Mouse (Mus musculus): ENCODE measurements around the gene Msi1.
A peak's percentile ranks its signal among the peaks of the same experiment; 100 is the strongest.

Gene Msi1

DNA sequence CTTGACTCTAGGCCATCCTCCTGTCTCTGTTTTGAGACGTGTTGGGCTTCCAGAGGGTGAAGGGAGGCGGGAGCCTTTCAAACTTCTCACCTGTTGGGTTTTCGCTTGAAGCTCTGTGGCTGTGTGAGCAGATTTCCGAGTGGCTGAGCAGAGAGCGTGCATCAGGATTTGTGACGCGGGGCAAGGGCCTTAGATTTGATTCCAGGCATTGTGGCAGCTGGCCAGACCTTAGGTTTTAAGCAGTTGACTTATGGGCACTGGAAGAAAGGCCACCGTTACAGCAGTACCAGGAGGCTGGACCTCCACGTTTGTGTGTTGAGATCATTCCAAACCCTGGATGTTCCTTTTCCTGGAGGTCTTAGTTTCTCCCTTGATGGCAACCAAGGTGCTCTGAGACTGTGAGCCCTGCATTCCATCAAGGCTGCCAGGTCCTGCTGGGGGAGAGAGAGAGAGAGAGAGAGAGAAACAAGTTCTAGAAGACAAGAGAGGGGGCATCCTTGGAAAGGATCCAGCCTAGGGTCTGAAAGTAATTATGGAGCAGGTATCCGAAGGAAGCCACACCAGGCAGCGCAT, 5.0 kb downstream of the Msi1 start:
- no peak for DNase-seq (ENCODE audit: low read depth)

- DNase-seq (ENCODE audit: low read depth) = no peak
Observed at GRCm38 (mm10) chr5:115434853-115435754, 5.7 kb downstream of the Msi1 start.

- no peak for DNase-seq (ENCODE audit: low read depth)
Observed at GRCm38 (mm10) chr5:115435755-115436379, 6.5 kb downstream of the Msi1 start.

GRCm38 (mm10) chr5:115436421-115437124, 7.2 kb downstream of the Msi1 start:
- no peak for DNase-seq (ENCODE audit: low read depth)

DNA sequence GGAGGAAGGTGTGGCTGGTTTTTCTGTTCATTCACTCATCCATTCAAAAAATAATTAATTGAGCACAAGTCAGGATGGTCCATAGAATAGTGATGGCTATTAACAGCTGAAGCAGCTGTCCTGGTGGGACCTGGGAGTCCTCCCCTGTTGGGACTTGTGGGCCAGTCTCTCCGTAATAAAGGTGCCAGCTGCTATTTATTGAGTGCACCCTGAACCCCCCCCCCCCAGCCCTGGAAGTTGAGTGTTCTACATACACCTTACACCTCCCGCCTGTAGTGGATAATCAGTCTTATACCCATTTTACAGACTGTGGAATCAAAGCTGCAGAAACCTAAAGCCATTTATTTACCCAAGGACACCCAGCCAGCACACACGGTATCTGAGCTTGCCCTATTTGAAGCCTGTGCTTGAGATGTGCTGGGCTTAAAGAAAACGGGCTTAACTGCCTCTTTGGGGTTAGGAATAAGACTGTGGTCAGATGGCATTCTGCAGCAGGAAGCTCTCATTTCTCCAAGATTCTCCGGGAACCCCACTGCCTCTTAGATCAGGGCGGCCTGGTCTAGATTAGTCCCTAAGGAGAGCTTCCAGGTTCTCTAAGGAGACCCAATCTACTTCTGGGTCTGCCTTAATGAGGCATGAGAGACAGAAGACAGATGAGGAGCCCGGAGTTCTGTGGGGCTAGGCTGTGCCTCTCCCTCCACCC, 8.0 kb downstream of the Msi1 start:
- DNase-seq (ENCODE audit: low read depth) = no peak

- no peak for DNase-seq (ENCODE audit: low read depth)
Observed at GRCm38 (mm10) chr5:115437945-115438315, 8.5 kb downstream of the Msi1 start.

DNA sequence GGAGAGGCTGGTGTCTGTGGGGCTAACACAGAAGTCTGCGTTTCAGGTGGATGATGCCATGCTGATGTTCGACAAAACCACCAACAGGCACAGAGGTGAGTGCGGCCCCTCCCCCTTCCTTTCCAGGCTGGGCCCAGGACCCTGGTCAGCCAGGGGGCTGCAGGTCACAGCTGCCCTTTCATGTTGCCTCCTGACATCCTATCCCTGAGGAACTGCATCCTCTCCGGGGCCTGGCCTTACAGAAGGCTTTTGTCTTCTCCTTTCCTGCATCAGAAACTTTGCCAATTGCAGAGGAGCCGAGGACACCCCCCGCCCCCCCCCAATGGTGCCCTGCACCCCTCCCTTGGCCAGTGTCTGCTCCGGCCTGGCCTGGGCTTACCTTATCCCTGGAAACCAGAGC, 9.3 kb downstream of the Msi1 start:
- no peak for DNase-seq (ENCODE audit: low read depth)

- peak; percentile 78 for DNase-seq (ENCODE audit: low read depth)
Observed at GRCm38 (mm10) chr5:115441205-115441849, 11.9 kb downstream of the Msi1 start.

DNA sequence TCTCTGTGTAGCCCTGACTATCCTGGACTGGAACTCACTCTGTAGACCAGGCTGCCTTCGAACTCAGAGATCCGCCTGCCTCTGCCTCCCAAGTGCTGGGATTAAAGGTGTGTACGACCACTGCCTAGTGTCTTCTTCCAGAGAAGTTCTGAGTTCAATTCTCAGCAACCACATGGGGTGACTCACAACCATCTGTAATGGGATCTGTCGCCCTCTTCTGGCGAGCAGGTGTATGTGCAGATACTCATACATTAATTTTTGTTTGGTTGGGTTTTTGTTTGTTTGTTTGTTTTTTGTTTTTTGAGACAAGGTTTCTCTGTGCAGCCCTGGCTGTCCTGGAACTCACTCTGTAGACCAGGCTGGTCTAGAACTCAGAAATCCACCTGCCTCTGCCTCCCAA, 13.3 kb downstream of the Msi1 start:
- peak; percentile 57 for DNase-seq (ENCODE audit: low read depth)

DNA sequence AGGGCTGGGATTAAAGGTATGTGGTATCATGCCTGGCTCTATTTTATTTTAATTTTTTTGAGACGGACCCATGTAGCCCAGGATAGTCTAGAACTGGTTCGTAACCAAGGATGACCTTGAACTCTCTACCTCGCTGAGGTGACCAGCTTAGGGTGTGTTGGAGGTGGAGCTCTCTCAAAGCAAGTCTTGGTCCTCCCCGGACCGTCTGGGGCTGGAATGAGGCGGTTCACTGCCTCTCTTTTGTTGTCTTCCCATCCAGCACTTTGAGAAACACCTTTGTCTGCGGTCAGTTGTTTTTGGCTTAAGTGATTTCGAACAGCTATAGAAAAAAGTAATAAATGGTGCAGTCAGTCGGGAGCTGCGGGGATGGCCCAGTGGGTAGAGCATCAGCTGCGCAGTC, 14.7 kb downstream of the Msi1 start:
- DNase-seq (ENCODE audit: low read depth) = no peak

GRCm38 (mm10) chr5:115447108-115447507, 17.7 kb downstream of the Msi1 start:
- no peak for DNase-seq (ENCODE audit: low read depth)

- DNase-seq (ENCODE audit: low read depth) = no peak
Observed at GRCm38 (mm10) chr5:115449247-115449646, 19.8 kb downstream of the Msi1 start.

- DNase-seq (ENCODE audit: low read depth) = no peak
Observed at GRCm38 (mm10) chr5:115450410-115451317, 21.3 kb downstream of the Msi1 start.

- DNase-seq (ENCODE audit: low read depth) = no peak
Observed at GRCm38 (mm10) chr5:115454422-115455090, 25.2 kb downstream of the Msi1 start.

GRCm38 (mm10) chr5:115455838-115456237, 26.4 kb downstream of the Msi1 start:
- no peak for DNase-seq (ENCODE audit: low read depth)

DNA sequence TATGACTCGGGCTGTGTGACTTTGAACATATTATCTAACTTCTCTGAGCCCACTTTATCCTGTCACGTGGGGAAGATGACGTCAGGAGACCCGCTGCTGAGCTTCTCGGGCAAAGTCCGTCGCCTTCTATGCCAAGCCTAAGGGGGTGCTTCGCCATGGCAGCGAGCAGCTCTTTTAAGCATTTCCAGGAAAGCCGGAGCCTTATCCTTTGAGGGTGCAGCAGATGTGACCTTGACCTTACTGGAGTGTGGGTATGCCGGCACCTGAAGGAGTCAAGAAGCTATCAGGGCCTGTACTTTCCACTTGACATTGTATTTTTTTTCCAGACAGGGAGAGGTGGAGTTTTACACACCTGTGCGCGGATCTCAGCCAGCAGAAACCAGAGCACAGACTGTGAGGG, 29.5 kb downstream of the Msi1 start:
- DNase-seq (ENCODE audit: low read depth) = no peak

- no peak for DNase-seq (ENCODE audit: low read depth)
Observed at GRCm38 (mm10) chr5:115464408-115465115, 35.2 kb downstream of the Msi1 start.

- peak; percentile 67 for DNase-seq (ENCODE audit: low read depth)
Observed at GRCm38 (mm10) chr5:115465642-115466420, 36.4 kb downstream of the Msi1 start, which contains the start of gene Pla2g1b. Gene Pla2g1b, plus strand, starts transcription at chr5:115466262.

Data from 416B (cell line).